Mouse (Mus musculus) yolk sac, embryonic 10.5 days (tissue): ENCODE measurements at regions not wholly inside any gene's neighbourhood (a gene's known extent, or its start where the extent isn't known, plus 50 kb on each side); places are given as distances from the start of the nearest gene placed in this dataset.
A peak's percentile ranks its signal among the peaks of the same experiment; 100 is the strongest.

Experiments used
- DNase-seq: peaks from one replicate; pipeline ENCODE4 v3.0.0-alpha.2; 2017; ENCODE audit warnings: low spot score

DNA sequence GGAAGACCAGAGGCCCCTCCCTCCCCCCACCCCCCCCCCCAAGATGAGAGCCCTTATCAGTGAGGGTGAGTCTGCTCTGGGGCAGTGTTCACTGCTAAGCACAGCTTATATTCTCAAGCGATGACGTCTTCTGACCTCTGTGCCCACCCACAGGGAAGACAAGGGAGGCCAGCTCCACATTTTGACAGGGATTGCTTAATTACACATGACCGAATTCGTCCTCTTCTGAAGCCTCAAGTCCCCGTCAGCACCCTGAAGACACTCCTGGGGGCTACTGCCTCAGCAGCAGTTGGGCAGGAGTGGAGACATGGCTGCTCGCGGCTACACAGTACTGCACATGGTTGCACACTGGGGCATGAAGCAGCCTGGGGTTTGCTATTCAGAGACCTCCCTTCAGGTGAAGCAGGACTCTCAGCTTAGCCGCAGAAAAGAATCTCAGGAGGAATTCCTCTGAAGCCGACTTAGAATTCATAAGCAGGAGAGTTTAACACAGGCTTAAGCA, 282.1 kb downstream of the Cdh26 start:
- peak; percentile 6 for DNase-seq

DNA sequence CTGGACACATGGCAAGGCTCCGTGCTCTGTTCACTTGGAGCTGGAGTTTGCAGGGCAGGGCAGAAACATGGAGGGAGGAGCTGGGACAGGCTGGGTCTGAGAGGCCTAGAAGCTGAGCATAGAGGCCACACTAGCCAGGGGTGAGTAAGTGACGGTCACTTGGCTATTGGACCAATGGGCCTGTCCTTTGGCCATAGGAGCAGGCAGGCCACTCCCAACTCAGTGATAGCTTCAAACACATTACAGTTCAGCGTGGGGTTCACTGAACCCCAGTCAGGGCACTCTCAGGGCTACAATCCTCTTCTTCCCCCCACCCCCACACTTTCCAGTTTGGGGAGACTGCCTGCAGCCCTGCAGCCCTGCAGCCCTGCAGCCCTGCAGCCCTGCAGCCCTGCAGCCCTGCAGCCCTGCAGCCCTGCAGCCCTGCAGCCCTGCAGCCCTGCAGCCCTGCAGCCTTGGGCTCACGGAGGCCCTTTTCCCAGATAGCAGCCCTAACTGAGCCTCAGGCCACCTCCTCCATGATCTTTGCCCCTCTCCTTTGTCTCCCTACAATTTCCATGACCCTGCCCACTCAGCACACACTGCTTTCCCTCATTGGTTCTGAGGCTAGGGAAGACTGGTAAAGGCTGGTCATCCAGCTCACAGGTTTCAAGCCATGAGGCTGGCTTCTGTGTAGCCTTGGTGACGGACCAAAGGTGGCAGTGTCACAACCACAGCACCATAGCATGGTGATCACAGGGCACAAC, 285.3 kb downstream of the Cdh26 start:
- no peak for DNase-seq

DNA sequence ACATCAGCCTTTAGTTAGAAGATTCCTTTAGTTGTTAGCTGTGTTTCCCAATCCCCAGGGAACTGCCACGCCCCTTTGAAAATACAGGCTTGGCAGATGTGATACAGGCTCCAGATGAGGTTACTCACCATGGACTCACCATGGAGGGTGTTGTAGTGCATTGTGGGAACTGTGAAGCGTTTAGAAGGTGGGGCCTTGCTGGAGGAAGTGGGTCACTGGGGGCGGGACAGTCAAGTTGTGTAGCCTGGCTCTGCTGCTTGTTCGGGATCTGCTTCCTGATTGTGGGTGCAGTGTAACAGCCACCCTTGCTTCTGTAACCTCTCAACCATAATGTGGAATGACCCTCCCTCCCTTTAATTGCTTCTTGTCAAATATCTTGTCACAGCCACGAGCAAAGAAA, 287.7 kb downstream of the Cdh26 start:
- no peak for DNase-seq

DNA sequence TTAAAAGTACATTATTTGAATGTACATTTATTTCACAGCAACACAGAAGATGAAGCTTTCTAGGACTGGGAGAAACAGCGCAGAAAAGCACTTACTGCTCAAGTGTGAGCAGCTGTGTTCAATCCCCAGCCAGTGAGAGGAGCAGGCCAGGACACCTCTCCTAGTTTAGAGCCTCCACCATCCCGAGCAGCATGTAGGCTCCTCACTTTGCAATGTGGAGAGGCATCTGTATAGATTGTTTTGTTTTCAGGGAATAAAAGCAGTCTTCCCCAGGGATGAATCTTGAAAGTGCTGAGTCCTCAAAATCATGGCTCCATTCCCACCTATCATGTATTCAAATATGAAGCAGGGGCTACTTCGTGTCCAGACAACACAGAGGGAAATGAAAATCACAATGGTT, 293.1 kb downstream of the Cdh26 start:
- no peak for DNase-seq

DNA sequence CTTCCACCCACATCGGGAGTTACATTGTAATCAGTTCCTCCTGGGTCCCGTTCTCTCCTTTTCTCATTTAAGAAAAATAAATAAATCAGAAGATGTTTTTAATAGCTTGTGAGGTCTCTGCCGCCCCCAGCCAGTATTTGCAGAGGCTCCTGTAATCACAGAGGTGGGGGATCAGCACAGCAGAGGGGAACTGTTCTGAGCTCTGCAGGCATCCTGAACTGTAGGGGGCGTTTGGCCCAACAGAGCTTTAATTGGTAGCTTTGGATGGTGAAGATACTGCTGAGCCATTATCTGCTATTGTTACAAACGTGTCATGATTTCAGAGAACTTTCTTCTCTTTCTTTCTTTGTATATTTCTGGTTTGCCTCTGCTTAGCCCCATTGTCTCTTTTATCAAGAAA, 293.9 kb downstream of the Cdh26 start:
- no peak for DNase-seq

DNA sequence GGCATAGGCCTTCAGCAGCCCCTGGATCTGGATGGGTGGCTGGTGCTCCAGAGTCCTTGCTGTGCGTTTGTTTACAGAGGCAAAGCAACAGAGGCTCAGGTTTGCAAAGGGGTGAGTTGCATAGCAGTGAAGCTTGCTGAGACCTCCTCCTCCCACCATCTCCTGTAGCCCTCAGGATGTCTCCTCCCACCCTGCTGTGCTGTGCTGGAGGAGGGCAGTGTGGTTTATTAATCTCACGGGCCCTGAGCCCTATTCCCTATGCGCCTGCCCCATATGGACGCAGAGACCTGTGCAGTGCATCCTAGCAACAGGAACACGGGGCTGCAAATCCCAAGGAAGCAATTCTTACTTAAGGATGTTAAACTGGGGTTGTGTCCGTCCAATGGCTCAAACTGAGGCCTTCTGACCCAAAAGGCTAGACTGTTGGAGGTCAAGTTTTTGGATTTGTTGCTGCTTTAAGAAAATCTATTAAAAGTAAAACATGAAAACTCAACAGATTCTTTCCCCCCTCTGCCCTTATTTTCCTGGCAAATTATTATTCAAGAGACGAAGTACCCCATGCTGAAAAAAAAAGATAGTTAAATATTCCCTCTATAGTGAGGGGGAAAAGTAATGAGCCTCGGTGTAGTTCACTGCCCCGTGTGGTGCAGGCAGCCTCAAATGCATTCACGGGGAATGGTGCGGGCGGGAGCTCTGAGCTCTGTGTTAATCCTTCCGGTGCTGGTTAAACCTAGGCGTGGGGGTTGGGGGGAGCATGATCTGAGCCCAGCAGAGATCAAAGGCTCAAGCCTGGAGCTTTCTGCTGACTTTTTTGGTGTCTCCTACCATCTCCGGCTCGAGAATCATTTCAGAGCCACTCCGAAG, 297.8 kb downstream of the Cdh26 start:
- DNase-seq = peak; percentile 44

DNA sequence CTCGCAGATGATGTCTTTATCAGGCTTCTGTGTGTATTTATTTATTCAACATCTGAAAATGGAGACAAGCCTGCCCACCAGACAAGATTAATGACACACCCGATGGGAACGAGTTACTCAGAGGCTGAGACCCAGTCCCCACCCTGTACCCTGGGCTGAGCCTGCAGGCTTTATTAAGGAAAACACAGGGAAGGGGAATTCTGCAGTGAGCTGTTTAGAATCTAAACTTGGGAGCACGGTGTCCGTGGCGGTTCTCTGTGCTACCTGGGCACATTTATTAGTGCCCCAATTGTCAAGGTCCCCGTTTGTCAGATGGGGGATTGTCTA, 298.4 kb downstream of the Cdh26 start:
- no peak for DNase-seq

DNA sequence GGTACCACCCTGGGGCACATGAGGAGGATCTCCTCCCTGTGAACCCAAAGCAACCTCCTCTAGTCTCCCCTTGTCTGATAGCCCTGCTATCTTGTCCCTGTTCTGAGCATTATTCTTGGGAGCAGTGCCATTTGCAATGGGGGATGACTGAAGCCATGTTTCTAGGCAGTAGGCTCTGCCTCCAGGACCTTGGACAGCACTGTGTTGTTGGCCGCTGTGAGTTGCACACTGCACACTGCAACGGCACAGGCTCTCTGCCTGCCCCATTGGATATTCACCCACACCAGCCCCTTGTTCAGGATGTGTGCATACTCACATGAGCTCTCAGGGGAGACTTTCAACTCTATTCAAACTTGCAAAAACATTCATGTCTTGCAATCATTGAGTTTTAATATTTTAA, 304.8 kb downstream of the Cdh26 start:
- peak; percentile 18 for DNase-seq

DNA sequence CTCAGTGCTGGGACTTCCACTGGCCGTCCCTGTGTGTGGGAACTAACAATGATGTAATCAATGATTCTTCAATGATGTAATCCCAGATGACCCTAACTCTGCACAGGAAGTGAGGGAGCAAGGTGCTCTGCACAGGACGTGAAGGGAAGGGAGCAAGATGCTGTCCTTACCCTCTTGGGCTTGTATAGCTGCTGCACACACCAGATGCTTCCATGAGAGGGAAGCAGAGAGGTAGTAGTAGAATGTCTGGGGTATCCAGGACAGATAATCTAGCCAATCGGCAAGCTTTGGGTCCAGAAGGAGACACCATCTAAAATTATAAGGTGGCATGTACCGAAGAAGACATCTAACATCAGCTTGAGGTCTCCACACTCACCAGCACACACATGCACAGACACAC, 314.3 kb downstream of the Cdh26 start:
- DNase-seq = no peak

DNA sequence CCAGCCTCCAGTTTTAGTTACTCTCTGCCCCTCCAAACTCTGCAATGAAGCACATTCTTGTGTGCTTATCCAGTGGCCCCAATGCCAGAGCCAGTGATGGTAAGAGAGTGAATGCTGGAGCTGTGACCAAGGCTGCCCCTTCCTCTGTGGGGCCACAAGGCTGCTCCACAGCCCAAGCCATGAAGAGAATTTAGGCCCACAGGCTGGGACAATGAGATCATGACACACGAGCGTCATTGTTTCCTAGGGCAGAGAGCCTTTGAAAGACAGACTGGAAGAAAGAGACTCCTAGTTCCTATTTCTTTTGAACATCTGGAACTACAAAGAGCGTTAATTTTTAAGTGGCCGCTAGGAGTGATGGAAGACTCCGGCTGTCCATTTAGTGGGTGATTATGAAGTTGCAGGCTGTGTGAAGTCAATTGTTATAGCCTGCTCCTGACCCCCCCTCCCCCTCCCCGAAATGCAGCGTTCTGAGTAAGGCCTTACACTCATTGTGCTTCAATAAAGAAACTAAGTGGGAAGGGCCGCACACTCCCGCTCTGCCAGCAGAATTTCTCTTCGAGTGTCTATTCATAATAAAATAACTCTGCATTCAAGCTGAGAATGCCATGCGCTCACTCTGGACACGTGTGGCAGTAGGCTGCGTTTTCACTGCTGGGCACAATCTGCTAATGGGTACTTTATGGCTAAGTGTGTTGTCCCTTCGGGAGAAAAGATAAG, 315.1 kb downstream of the Cdh26 start:
- DNase-seq = no peak

DNA sequence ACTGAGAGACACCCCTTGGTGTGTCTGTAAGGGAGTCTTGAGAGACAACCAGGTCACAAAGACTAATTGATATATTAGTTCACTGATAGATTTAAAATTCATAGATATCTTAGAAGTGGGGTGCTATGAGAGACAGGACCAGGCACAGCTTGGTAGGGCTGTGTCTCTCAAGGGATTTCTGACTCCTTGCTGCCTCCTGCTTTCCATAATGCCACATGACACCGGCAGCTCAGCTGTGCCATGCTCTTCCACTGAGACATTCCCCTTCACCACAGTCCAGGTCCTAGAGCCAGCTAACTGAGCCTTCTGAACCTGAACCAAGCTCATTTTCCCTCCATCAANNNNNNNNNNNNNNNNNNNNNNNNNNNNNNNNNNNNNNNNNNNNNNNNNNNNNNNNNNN, 320.9 kb downstream of the Cdh26 start:
- no peak for DNase-seq

DNA sequence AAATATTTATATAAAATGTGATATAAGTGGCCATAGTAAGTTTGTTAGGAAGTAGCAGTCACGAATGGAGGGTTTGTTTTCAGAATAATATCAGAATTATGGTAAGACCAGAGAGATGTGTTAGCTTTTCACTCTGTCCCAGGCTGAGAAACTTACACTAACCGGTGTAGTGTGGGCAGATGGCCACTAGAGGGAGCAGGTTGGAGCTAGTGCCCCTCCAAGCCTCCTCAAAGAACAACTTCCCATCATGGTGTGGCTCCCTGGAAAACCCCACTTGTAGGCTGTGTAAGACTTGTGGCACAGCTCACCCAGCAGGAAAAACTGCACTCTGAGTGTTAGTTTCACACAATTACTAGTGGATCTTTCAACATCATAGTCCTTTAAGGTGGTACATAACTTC, 328.0 kb downstream of the Cdh26 start:
- no peak for DNase-seq

DNA sequence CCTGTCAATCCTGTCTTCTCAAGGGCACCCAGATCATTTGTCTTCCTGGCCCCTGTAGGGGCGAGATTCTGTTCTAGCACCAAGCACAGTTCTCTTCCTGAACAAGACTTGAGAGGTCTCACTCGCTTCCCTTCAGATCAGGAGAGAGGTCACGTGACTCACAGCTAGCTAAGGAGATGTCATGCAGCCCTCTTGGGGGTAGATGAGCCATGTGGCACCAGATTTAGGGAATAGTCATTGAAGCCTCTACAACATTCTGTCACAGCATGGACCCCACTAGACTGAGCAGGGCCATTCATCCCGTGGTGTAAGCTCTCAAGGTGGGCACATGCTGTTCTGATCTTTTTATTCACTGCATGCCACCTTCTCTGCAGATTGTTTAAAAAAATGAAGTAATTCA, 338.2 kb downstream of the Cdh26 start:
- DNase-seq = no peak

DNA sequence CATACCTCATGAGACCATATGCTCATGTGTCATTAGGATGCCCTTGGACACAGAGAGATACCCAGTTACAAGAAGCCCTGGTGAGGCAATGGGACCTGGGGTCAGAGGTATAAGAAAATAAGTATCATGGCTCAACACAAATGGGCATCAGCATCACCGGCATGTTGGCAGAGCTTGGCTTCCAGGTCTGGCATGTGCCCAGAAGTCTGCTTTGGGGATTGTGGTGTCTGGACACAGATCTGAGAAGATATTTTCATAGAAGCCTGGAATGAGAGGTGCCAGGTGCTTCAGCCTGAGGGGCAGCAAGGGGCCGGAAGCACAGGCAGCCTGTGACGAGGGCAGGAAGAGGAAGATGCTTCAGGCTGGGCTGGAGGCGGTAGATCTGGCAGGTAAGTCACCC, 338.7 kb downstream of the Cdh26 start:
- DNase-seq = no peak

DNA sequence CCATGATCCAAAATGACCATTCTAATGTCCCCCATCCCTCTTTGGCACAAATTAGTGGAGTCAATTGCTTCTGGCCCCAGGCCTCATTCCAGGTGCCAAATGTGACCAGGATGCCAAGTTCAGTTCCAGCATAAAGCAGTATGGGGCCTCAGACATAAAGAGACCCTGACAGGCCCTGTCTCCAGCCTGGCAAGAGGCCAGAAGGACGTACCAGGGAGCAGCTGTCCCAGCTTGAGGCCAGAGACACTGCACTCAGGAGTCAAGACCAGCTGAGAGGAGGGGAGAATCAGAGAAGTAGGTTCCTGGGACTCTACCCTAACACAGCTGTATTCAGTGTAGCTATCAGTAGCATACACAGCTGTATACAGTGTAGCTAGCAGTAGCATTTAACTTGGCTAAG, 341.1 kb downstream of the Cdh26 start:
- no peak for DNase-seq

DNA sequence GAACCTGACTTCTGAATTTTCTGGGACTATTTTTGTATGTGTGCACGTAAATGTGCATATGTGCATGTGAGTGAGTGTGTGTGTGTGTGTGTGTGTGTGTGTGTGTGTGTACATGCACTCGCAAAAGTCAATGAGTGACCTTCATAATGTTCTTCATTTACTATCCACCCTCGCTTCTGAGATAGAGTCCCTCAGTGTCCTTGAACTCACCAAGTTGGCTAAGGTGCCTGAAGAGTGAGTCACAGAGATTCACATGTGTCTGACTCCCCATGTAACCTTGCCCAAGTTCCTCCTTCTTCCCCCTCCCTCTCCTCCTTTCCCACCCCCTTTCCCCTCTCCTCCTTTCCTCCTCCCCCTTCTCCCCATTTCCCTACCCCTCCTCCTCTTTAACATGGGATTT, 341.6 kb downstream of the Cdh26 start:
- no peak for DNase-seq

DNA sequence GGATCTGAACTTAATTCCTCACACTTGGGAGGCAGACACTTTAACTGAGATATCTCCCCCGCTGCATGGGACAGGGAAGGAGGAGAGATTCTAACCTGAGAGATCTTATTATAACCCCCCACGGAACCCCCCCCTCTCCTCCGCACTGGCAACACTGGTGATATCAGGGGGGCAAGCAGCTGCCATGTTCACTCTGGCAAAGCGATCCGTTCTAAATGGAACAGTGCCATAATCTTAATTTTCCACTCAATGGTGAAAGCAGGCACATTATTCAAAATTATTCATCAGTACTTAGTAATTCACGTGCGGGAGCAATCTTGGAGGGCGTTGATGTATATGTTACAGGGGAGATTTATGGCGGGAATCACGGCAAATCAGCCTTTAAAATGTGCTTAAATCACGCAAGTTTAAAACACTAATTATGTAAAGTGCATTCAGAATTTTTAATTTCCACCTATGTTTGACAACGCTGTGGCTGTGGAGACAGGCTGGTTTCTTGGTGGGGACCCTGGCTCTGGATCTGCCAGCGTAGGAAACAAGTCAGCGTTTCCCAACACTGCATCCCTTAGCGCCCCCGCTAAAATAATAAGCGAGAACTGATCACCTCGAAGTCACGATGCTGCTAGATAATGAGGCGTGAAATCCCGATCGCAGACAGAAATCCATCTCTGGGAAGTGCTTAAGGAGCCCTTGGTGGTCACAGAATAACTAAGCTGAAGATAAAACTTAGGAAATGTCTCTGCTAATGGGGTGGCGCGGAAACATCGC, 354.7 kb downstream of the Cdh26 start:
- no peak for DNase-seq

DNA sequence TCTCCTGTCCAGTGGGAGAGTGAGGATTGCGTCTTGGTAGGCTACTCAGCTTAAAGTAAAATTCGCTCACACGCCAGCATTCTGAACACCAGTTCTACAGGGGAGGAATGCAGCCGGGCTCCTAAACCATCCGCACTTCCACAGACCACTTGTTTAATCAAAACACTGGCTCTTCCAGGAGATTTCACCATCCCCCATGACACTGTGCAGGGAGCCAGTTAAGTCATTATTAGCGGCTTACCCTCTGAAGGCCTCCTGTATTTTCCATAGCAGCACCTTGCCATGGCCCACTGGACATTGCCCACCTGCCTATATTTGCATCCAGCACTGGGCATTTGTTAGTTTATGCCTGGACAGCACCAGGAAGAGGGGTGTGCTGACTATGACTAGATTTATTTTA, 355.5 kb downstream of the Cdh26 start:
- DNase-seq = peak; percentile 35

DNA sequence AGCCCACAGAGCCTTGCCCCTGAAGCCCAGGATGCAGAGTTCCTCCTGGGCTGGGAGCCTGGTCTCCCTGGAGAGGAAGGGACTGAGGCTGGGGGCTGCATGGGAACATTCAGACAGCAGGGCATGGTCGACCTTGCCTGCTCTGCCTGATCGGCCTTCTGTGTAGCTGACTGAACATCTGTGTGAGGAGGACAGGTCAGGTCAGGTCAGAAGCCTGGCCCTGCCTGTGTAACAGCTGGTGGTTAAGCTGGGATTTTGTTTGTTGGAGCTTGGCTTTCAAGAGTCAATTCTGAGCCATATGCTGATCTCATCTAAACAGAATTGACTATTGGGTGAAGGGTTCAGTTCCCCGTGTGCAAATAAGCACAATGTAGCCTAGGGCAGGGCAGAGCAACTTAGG, 365.5 kb downstream of the Cdh26 start:
- DNase-seq = no peak

DNA sequence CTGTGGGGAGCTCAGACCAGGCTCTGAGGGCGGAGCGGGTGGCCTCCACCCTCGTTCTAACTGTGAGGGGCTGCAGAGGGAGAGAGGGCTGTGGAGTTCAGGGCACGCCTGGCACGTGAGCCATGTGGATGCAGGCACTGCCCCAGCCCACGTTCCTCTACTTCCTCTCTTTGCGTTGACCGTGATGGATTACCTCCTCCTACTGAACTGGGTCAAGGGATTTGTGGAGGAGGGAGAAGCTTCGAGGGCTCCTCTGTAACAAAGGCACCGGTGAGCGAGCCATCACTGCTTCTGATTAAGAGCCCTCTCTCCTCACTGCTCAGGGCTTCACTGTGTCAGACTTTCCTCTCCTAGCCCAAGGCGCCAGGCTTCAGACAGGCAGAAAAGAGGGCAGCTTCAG, 371.1 kb downstream of the Cdh26 start:
- no peak for DNase-seq

DNA sequence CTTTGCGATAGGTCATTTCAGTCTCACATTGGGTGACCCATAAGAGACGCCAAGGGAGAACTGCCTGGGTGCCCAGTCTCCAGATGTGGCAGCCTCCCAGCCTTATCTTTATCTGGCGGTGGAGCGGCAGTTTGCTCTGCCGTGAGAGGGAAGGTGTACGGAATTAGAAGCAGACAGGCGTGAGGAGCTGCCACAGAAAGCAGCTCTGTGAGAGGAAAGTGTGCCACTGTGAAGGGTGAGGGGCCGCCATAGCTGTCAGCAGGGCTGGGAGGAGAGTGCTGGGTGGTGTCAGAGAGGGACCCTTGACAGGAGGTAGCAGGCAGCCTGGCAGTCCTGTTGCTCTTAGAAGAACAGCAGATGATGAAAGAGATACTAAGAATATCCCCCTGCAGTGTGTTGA, 375.0 kb downstream of the Cdh26 start:
- no peak for DNase-seq

DNA sequence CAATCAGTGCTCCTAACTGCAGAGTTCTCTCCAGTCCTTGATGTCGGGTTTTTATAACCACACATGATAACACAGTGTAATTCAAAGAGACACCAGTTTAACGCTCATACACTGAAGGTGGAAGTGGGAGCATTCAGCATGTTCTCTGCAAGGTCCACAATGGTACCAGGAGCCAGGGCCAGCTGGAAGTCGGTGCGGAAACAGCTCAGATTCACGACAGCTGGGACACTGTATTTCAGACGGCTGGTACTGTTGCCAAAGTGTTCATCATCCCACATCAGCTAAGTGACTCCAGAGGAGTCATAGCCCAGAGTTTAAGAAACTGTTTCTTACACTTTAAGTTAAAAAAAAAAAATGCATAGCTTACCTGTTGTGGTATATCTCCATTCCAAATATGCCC, 391.2 kb downstream of the Cdh26 start:
- DNase-seq = no peak
